Comparison of ENCODE assay signal across 25 mouse cellular contexts in genomic region chr1:134334111-134334827, GRCm38 (mm10). TPM values are rescaled to one million over a fixed set of nuclear protein-coding genes. Genes with fewer than 3 reads are reported as not detected.
A peak's percentile ranks its signal among the peaks of the same experiment; 100 is the strongest.
DNase-seq lines count a peak whose midpoint lies in the region; ATAC-seq lines count a peak whose summit lies in the region.
"Had no signal": no experiment of that assay in that cellular context is flagged by ENCODE, and none has a peak within 500 bp of the region (broad histone marks: within the 10 kb centered on the region; RNA-seq: fewer than 3 reads in every experiment).

No protein-coding gene starts in this region.

- H3K4me2 ChIP-seq in forebrain, embryonic 11.5 days (ENCODE audit: low read depth, low read length, severe bottlenecking), result no peak overlapping the region
- H3K4me2 ChIP-seq in forebrain, embryonic 13.5 days, result no peak overlapping the region
- no peak overlapping the region for H3K4me2 ChIP-seq in heart, embryonic 15.5 days
- H3K4me2 ChIP-seq: embryonic facial prominence, embryonic 15.5 days had no signal

- 79% methylated on average over 7 of the region's 7 CpGs for WGBS in forebrain, embryonic 11.5 days
- WGBS in forebrain, embryonic 13.5 days, result 85% methylated on average over 7 of the region's 7 CpGs
- 39% methylated on average over 7 of the region's 7 CpGs for WGBS in heart, embryonic 15.5 days

- no peaks in the 10 kb centered on the region for H3K27me3 ChIP-seq in forebrain, embryonic 11.5 days (ENCODE audit: control insufficient read depth, insufficient read depth, low read length)
- H3K27me3 ChIP-seq in forebrain, embryonic 13.5 days, result no peaks in the 10 kb centered on the region
- no peaks in the 10 kb centered on the region for H3K27me3 ChIP-seq in heart, embryonic 15.5 days
- H3K27me3 ChIP-seq: embryonic facial prominence, embryonic 15.5 days had no signal

- H3K36me3 ChIP-seq in forebrain, embryonic 11.5 days (ENCODE audit: control insufficient read depth, insufficient read depth, low read length), result no peaks in the 10 kb centered on the region
- H3K36me3 ChIP-seq in forebrain, embryonic 13.5 days (ENCODE audit: poor library complexity, severe bottlenecking), result no peaks in the 10 kb centered on the region
- H3K36me3 ChIP-seq in heart, embryonic 15.5 days, result no peaks in the 10 kb centered on the region
- H3K36me3 ChIP-seq: embryonic facial prominence, embryonic 15.5 days; midbrain, embryonic 10.5 days had no signal

- ATAC-seq in forebrain, embryonic 11.5 days (replicated peaks; ENCODE audit: low FRiP score), result no peak
- ATAC-seq in forebrain, embryonic 13.5 days, result no peak
- ATAC-seq in heart, embryonic 15.5 days (replicated peaks; ENCODE audit: insufficient number of reproducible peaks, insufficient read depth, low FRiP score, low read depth), result no peak
- ATAC-seq: forebrain, embryonic 14.5 days; inflammation-experienced regulatory T-cells, adult 6 months had no signal

- DNase-seq in forebrain, embryonic 11.5 days (ENCODE audit: low spot score), result peak; percentile 37
- DNase-seq in heart, postnatal 25 days (ENCODE audit: low spot score), result no peak
- peak; percentile 40 for DNase-seq in testis, postnatal 10 days (ENCODE audit: low spot score)
- DNase-seq in testis, postnatal 14 days (ENCODE audit: low spot score), result no peak
- DNase-seq in neural tube, embryonic 10.5 days (ENCODE audit: extremely low spot score, low spot score), result no peak
- DNase-seq: adrenal gland, postnatal 25 days; kidney, adult 8-10 months; kidney, postnatal 36 days; lung, postnatal 14 days; right cerebral cortex, postnatal 25 days; thymus, postnatal 14 days had no signal

- H3K4me3 ChIP-seq in forebrain, embryonic 11.5 days (ENCODE audit: low read depth, low read length), result no peak overlapping the region
- H3K4me3 ChIP-seq in forebrain, embryonic 13.5 days, result no peak overlapping the region
- H3K4me3 ChIP-seq in heart, embryonic 15.5 days, result no peak overlapping the region
- H3K4me3 ChIP-seq: embryonic facial prominence, embryonic 15.5 days; midbrain, embryonic 10.5 days had no signal

- no peak overlapping the region for H3K27ac ChIP-seq in forebrain, embryonic 11.5 days (ENCODE audit: low read depth, low read length)
- H3K27ac ChIP-seq in forebrain, embryonic 13.5 days, result no peak overlapping the region
- H3K27ac ChIP-seq in heart, embryonic 15.5 days, result peak overlapping the region; percentile 91
- H3K27ac ChIP-seq: embryonic facial prominence, embryonic 15.5 days; midbrain, embryonic 10.5 days had no signal

- no peaks in the 10 kb centered on the region for H3K4me1 ChIP-seq in forebrain, embryonic 11.5 days (replicated peaks; ENCODE audit: control insufficient read depth, insufficient read depth, low read length)
- 0 out of 2 replicates have a peak, but pooled peaks cover 8% of the 10 kb centered on the region for H3K4me1 ChIP-seq in forebrain, embryonic 13.5 days
- H3K4me1 ChIP-seq in heart, embryonic 15.5 days (replicated peaks), result peaks cover 72% of the 10 kb centered on the region

- no peaks in the 10 kb centered on the region for H3K9me3 ChIP-seq in forebrain, embryonic 11.5 days (ENCODE audit: control insufficient read depth, low read length)
- no peaks in the 10 kb centered on the region for H3K9me3 ChIP-seq in forebrain, embryonic 13.5 days (replicated peaks)
- no peaks in the 10 kb centered on the region for H3K9me3 ChIP-seq in heart, embryonic 15.5 days (replicated peaks)
- H3K9me3 ChIP-seq: embryonic facial prominence, embryonic 15.5 days; midbrain, embryonic 10.5 days had no signal

- H3K9ac ChIP-seq in forebrain, embryonic 11.5 days (ENCODE audit: low read length), result no peak overlapping the region
- no peak overlapping the region for H3K9ac ChIP-seq in forebrain, embryonic 13.5 days
- H3K9ac ChIP-seq in heart, embryonic 15.5 days, result no peak overlapping the region
- H3K9ac ChIP-seq: embryonic facial prominence, embryonic 15.5 days had no signal

- intact Hi-C loops in heart, postnatal 25 days (cut with DNase I), result loop anchor here (5.0 kb wide), 2 partner anchors 212 to 277 kb away; no protein-coding TSS in a partner anchor

RNA-seq across cellular contexts. Expression of gene Ppfia4, which starts 1.5 kb away (rescaled TPM):
- polyA plus RNA-seq in forebrain, embryonic 11.5 days (2014; fragmentation: Nextera tagmentation; extraction: Ambion mirVana), result 1.7 and 2.5 TPM in 2 replicates
- polyA plus RNA-seq in forebrain, embryonic 13.5 days (2015; fragmentation: Nextera tagmentation; extraction: Ambion mirVana), result 3.5 and 3.7 TPM in 2 replicates
- 9.7 and 10.3 TPM in 2 replicates for polyA plus RNA-seq in heart, embryonic 15.5 days (2015; fragmentation: Nextera tagmentation; extraction: Ambion mirVana)
- total RNA-seq in heart, postnatal 25 days (2021), result 1 to 10 TPM; 1.6 to 1.9 TPM

RNA-seq across cellular contexts. Expression of gene Tmem183a, which starts 27.5 kb away (rescaled TPM):
- polyA plus RNA-seq in forebrain, embryonic 11.5 days (2014; fragmentation: Nextera tagmentation; extraction: Ambion mirVana), result 133 and 145 TPM in 2 replicates
- 126 and 131 TPM in 2 replicates for polyA plus RNA-seq in forebrain, embryonic 13.5 days (2015; fragmentation: Nextera tagmentation; extraction: Ambion mirVana)
- polyA plus RNA-seq in heart, embryonic 15.5 days (2015; fragmentation: Nextera tagmentation; extraction: Ambion mirVana), result 53.0 and 58.1 TPM in 2 replicates
- total RNA-seq in heart, postnatal 25 days (2021), result 10 to 100 TPM; 19.4 to 19.8 TPM

RNA-seq across cellular contexts. Expression of gene Myog, which starts 44.5 kb away (rescaled TPM):
- polyA plus RNA-seq in forebrain, embryonic 11.5 days (2014; fragmentation: Nextera tagmentation; extraction: Ambion mirVana), result not detected in 2 replicates
- not detected in 2 replicates for polyA plus RNA-seq in forebrain, embryonic 13.5 days (2015; fragmentation: Nextera tagmentation; extraction: Ambion mirVana)
- 0.98 and 2.0 TPM in 2 replicates for polyA plus RNA-seq in heart, embryonic 15.5 days (2015; fragmentation: Nextera tagmentation; extraction: Ambion mirVana)
- not detected for total RNA-seq in heart, postnatal 25 days (2021)
- total RNA-seq: adrenal gland, postnatal 25 days; layer of hippocampus, postnatal 14 days; left cerebral cortex, postnatal 14 days; monocyte, adult 5-6 weeks had no signal
- polyA plus RNA-seq: forebrain, embryonic 14.5 days; inflammation-experienced regulatory T-cells, adult 6 months had no signal

RNA-seq across cellular contexts. Expression of gene 4933406M09Rik, which starts 51.5 kb away (rescaled TPM):
- polyA plus RNA-seq in forebrain, embryonic 11.5 days (2014; fragmentation: Nextera tagmentation; extraction: Ambion mirVana), result not detected in 2 replicates
- polyA plus RNA-seq in forebrain, embryonic 13.5 days (2015; fragmentation: Nextera tagmentation; extraction: Ambion mirVana), result not detected in 2 replicates
- not detected in 2 replicates for polyA plus RNA-seq in heart, embryonic 15.5 days (2015; fragmentation: Nextera tagmentation; extraction: Ambion mirVana)
- not detected for total RNA-seq in heart, postnatal 25 days (2021)
- total RNA-seq: adrenal gland, postnatal 25 days; gastrocnemius, postnatal 4 days; layer of hippocampus, postnatal 14 days; left cerebral cortex, postnatal 14 days; monocyte, adult 5-6 weeks had no signal
- polyA plus RNA-seq: embryonic facial prominence, embryonic 15.5 days; forebrain, embryonic 14.5 days; inflammation-experienced regulatory T-cells, adult 6 months; limb, embryonic 14.5 days; liver, embryonic 16.5 days; midbrain, embryonic 10.5 days; neural tube, embryonic 14.5 days; stomach, embryonic 16.5 days had no signal

Comparison
In these comparisons a context has a peak if more than half of its experiments do, and no peak if none do; other contexts are left out.
1. DNase-seq: peak in forebrain, embryonic 11.5 days (single experiment) and testis, postnatal 10 days (single experiment); none in heart, postnatal 25 days (single experiment), testis, postnatal 14 days (single experiment) and neural tube, embryonic 10.5 days (single experiment).